Mouse (Mus musculus) ES-Bruce4 (cell line): ENCODE data around the gene Slc7a8.

Experiments
- CTCF ChIP-seq: IDR thresholded peaks from one replicate; pipeline ENCODE4 v1.8.1; 2011; ENCODE audit warnings: low read depth, low read length
- EP300 ChIP-seq: IDR thresholded peaks from 2 replicates; pipeline ENCODE4 v1.6.1; 2011; ENCODE audit warnings: low read depth, low read length; ENCODE audit not compliant: insufficient read depth
- POLR2A ChIP-seq: IDR thresholded peaks from one replicate; pipeline ENCODE4 v1.8.1; 2011; ENCODE audit warnings: low read length; ENCODE audit not compliant: insufficient read depth

- TF ChIP-seq CTCF, result no peak
- TF ChIP-seq POLR2A, result no peak
- TF ChIP-seq EP300, result no peak
These were observed 67.6 kb downstream of the Slc7a8 start for GRCm38 (mm10) chr14:54714121-54714520.
